Mouse (Mus musculus) urinary bladder, postnatal 4 days (tissue): ENCODE results near the gene Gstm2.

ENCODE experiments used
- DNase-seq, 2 experiments: peaks; one replicate each; pipeline ENCODE4 v3.0.0; 2021 to 2022; ENCODE audit warnings: low spot score in 2 of 2

The Gstm2 gene

GRCm38 (mm10) chr3:107943239-107943990, 42.8 kb downstream of the Gstm2 start, which contains the start of gene Gstm6:
Gstm6 (minus strand) TSS chr3:107943749.
- no peak for DNase-seq

GRCm38 (mm10) chr3:107941261-107941660, 45.0 kb downstream of the Gstm2 start:
- no peak for DNase-seq

GRCm38 (mm10) chr3:107940524-107940923, 45.7 kb downstream of the Gstm2 start:
- DNase-seq, result no peak

GRCm38 (mm10) chr3:107939830-107940229, 46.4 kb downstream of the Gstm2 start:
- no peak for DNase-seq

- peak; percentile 67 to 73 for DNase-seq
Observed at GRCm38 (mm10) chr3:107939403-107939802, 46.9 kb downstream of the Gstm2 start.

GRCm38 (mm10) chr3:107935888-107936287, 50.4 kb downstream of the Gstm2 start:
- no peak for DNase-seq

GRCm38 (mm10) chr3:107935268-107935667, 51.0 kb downstream of the Gstm2 start:
- no peak for DNase-seq

GRCm38 (mm10) chr3:107932128-107932527, 54.1 kb downstream of the Gstm2 start:
- DNase-seq, result no peak
